Mouse (Mus musculus): Measurements from ENCODE around the gene Tgm2.
A peak's percentile ranks its signal among the peaks of the same experiment; 100 is the strongest.

Tgm2 gene

DNA sequence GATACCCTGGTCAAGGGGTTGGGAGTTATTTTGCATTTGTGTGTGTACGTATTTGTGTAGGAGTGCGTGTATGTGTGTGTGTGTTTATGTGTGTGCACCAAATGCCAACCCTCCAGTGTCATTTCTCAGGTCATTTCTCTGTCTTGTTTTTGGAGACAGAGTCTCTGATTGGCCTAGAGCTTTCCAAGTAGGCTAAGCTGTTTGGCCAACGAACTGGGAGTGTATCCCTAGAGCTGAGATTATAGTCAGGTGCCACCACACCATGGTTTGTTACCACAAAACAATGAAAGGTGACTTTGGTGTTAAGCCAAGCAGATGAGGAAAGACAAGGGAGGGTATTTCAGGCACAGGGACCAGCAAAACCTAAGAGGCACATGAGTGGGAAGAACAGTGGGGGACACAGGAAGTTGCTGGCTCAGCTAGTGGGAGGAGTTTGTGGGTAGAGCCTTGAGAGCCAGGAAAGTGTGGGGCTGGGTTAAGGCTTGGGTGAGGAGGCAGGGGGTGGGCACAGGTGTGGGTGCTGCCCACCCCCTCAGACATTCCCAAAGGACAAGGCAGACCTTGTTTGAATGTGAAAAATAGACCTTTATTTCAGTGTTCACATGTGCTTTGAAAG, 30.3 kb downstream of the Tgm2 start:
- DNase-seq (ENCODE audit: low read depth, low spot score), result no peak

DNA sequence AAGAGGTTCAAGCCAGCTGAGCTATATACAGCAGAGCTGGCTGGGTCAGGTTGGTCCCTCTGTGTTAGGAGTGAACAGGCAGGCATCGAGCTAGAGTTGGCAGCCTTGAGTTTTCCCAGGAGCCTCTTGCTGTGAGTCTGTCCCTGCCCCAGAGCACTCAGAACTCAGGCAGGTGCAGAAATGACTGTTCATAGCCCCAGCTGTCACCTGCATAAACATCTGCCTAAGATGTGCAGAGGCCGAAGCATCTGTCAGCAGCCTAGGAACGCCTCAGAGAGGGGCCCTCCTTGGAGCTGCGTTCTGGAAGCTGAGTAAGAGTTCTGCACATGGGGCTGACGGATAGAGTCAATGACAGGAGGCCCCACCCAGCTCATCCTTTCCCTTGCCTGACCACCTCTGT, 31.3 kb downstream of the Tgm2 start:
- no peak for DNase-seq (ENCODE audit: low read depth, low spot score)

DNA sequence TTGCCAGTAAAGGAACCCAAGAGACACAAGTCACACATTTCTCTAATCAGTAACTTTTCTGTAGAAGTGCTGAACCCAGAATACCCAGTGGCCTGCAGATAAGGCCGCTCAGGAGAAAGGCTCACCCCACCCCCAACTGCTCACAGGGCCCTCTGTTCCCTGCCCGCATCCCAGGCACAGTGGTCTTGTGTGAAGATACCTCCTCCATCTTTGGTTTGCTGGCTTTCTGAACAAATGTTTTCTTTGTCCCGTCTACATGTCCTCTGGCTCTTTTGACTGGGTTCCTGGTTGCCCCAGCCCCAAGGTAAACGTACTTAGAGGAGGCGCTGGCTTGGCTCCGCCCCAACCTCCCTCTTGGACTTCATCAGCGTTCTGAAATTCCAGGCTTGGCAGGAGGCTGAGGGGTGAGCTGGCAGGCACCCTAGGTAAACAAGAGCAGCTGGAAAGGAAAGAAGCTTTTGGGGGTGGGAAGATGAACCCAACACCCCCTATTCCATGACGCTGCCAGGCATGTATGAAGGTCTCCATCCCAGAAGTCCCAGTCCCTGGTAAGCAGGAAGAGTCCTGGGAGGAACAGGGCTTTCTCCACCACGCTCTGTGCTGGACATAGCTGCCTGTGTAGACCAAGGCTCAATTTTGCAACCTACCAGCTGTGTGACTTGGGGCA, 32.5 kb downstream of the Tgm2 start:
- DNase-seq (ENCODE audit: low read depth, low spot score), result no peak

DNA sequence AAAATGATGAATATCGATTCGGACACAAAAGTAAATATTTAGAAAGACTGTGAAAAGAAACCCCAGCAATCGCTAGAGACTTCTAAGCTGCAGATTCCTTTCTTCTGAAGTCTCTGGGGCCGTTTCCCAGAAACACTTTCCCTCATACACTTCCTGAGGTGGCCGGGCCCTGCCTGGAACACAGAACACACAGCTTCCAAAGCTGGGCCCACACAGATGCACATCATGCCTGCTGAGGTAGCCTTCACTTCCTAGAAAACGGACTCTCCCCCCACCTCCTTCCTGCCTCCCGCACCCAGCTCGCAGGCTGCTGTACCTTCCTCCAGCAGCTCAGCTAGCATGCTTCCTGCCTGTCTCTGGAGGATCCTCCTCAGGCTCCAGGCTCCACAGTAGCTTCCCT, 36.7 kb downstream of the Tgm2 start:
- DNase-seq (ENCODE audit: low read depth, low spot score), result no peak

DNA sequence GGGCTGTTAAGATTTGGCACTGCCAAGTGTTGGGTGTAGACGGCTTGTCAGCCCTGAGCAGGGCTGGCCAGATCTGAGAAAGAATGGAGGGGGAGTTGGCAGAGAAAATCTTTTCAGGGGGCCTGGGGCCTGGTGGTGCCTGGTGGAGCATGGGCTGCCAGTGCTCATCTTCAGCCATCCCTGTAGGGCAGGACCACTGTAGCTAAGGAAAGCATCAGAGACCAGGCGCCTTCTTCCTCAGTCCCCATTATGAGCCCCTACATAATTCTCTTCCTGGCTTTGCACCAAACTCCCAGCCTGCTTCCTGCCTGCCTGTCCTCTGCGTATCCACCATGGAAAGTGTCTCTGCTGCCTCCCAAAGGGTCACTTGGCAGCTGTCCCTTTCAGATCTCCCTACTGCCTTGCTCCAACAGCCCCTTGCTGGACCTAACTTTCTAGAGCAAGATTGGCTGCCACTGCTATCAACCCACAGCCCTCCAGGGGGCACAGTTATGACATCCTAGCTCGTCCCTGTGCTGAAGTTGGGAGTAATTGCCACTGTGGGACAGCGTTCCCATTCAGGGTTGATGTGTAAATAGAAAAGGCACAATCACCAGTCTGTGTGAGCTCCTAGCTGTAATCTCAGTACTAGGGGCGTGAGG, 39.2 kb downstream of the Tgm2 start:
- DNase-seq (ENCODE audit: low read depth, low spot score), result peak; percentile 46

DNA sequence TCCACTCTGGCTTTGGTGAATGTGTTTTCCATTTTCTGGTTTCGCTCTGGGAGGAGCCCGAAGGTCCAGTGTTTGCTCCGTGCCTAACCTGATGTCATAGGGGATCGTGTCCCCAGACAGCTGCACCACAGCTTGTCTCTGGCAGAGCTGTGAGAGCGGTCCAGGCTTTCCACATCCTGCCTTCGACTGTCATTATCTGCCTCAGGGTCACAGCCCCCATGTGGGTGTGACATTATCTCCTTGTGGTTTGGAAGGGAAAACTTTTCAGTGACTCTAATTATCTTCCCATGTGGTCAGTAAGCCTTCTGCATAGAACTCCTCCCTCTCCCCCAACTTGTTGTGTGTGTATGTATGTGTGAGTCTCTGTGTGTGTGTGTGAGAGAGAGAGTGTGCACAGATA, 40.6 kb downstream of the Tgm2 start:
- no peak for DNase-seq (ENCODE audit: low read depth, low spot score)

DNA sequence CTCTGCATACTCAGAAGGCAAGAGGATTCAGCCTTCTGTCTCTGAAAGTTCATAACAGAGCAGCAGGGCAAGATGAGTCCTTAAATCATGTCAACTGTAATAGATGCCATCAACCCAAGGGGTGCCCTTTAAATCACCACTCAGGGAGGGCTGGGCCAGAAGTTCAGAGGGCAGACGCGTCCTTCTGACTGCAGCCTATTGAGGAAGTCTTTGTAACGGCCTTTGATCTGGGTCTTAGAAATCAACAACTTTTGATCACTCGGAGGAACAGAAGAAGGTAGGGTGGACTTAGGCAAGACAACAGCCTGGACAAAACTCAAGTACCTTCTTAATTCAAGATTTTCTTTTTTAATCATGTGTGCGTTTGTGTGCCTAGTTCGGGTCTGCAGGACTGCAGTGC, 41.3 kb downstream of the Tgm2 start:
- DNase-seq (ENCODE audit: low read depth, low spot score), result no peak

DNA sequence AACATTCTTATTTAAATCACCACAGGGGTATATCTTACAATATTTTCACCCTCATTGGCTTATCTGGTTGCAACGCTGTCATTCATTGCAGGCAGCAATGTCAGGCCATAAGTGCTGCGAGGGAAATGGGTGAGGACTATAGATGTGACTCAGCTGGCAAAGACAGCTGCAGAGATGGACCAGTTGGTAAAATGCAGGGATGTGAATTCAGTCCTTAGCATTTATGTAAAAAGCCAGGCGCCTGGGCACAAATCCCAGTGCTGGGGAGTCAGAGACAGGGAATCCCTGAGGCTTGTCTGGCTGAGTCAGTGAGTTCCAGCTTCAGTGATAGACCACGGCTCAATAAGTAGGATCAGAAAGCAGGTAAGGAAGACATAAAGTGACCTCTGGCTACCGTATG, 44.5 kb downstream of the Tgm2 start:
- DNase-seq (ENCODE audit: low read depth, low spot score), result no peak

DNA sequence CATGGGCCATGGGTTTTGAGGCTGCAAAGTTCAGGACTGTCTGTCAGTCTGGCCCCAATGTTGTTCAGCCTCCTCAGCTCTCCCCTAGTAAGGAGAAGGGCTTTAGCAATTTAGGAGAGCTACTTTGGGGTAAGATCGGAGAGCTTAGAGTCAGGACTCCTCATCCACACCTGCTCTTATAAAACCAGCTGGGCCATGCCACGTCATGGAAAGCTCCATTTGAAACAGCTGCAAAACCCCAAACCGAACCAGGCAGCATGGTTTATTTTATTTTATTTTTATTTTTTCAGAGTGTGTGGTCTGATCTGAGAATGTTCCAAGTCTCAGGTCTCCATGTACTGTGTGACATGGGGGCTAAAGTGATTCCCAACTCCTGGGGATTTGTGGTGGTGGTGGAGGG, 46.7 kb downstream of the Tgm2 start:
- DNase-seq (ENCODE audit: low read depth, low spot score), result no peak

DNA sequence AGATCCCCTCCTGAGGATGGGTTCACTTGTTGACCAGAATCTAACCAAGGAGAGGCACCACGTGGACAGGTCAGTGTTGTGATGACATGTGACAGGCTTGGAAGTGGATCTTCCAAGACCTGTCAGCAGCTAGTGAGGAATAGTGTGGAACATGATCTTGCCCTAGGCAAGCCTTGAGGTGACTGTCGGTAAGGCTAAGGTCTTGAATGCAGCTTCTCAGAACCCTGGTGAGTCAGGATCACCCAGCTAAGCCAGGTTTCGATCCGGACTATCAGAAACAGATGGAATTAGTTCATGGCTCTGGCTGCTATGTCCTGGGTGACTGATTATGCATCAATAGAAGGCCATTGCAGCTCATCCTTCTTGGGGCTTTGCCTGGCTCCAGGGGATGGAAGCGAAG, 47.5 kb downstream of the Tgm2 start:
- DNase-seq (ENCODE audit: low read depth, low spot score), result no peak

DNA sequence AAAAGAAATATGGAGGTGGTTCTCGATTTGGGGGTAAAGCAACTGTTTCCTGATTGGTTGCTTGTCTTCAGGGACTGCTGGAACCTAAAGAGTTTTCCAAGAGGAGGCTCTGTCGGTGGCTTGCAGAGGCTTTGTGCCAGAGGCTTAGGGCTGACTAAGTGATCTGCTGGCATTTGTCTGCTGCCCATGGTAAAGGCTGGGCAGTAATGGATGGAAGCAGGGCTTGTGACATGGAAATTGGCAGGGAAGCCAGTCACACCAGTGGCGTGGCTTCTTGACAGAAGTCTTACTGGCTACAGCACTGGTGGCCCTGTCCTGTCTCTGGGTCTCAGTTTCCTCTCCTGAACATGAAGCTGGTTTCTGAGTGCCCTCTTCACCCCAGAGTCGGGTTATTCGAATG, 49.2 kb downstream of the Tgm2 start:
- DNase-seq (ENCODE audit: low read depth, low spot score), result no peak

DNA sequence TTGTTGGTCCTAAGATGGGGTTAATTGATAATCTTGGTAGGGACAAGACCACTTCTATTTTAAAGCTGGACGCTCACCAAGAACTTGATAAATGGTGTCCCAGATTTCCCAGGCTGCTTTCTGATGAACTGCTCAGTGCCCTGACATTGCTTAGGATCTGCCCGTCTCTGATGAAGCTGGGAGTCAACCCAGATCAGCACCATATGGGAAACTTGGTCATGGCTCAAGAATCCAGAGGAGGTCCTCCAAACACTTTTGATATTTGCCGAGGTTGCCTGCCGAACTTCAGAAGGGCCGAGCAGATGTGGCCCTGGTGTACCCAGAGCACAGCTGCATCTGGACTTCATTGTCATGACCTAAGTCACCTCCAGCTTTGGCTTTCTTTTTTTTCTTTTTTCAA, 51.4 kb downstream of the Tgm2 start:
- no peak for DNase-seq (ENCODE audit: low read depth, low spot score)

DNA sequence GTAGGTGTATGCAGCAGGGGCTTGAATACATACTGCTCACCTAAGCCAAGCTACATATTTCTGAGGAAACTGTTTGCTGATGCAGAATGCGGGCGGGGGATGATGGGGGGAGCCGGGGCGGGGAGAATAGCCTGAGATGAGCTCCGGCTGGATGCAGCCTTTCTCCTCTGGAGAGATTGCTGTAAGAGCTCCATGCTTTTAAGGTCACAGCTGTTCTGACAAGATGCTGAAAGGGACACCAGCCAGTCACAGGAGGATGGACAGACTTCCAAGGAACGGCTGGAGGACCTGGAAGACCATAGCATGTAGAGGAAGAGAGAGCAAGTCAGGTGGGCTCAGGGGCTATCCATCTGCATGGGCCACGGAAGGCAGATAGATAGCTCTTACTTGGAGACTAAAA, 51.9 kb downstream of the Tgm2 start:
- DNase-seq (ENCODE audit: low read depth, low spot score), result no peak

DNA sequence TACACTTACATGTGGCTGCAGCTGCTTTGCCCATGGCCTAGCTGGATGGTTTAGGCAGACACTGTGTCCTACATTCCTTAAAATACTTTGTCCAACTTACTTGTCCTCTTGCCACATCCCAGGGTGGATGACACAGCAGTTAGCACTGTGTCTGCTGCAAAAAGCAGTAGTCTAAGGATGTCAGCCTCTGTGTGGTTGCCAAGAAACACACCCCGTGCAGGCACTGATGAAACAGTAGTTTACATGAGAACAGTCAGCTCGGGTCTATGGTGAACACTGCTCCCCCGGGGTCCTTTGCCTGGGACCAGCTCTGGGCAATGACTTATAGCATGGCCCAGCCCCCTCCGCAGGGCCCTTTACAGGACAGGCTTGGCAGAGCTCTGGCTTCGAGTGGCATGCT, 52.9 kb downstream of the Tgm2 start:
- DNase-seq (ENCODE audit: low read depth, low spot score), result no peak

DNA sequence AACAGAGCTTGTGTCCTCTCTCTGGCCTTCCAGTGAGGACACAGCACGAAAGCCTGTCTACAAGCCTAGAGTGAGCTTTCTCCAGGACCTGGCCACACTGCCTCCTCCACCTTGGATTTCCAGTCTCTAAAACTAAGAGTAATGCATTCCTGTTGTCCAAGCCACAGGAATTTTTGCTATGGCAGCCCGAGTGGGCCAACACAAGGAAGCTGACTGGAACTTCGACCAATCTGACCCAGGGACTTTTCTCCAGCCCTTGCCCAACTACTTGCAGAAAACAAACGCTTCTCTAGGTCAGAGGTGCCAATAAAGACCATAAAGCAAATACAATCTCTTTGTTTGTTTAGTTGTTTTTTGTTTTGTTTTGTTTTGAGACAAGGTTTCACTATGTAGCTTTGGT, 56.1 kb downstream of the Tgm2 start:
- DNase-seq (ENCODE audit: low read depth, low spot score), result no peak

DNA sequence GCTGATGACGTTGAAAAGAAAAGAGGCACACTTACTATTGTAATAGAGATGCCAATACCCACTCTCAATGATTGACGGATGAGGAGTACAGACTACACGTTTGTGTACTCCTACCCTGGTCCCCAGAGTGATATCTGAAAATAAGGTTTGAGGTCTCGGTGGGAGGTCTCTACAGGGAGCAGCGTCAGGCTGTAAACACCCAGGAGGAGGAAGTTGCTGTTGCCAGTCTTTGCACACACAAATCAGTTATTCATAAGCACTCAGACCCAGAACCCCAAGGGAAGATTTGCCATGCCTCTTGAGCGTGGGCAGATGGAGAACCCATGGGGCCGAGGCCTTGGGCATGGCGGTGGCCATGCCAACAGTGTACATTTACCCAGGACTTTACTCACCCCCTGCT, 61.8 kb downstream of the Tgm2 start:
- DNase-seq (ENCODE audit: low read depth, low spot score), result no peak

DNA sequence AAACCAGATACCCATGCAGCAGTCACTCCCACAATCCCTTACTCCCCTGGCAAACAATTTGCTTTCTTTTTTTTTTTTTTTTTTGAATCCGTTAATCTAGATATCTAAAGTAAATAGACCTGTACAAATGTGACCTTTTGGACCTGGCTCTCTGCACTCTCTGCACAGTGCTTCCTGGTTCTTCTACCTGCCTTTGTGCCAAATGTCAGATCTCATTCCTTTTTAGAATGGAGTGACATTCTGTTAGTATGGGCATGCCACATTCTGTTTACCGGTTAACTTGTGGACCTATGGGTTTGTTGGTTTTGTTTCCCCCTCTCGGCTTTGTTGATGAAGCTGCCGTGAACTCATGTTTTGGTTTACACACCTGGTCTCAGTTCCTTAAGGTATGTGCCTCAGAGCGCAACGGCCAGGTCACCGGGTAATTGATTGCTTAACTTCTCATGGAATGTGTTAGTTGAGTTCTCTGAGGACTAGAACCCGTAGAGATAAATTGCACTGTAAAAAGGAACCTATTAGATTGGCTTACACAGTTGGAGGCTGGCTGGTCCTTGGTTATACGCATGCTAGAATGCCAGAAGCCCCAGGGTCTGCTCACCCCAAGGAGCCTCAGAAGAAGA, 65.5 kb downstream of the Tgm2 start:
- DNase-seq (ENCODE audit: low read depth, low spot score), result no peak

DNA sequence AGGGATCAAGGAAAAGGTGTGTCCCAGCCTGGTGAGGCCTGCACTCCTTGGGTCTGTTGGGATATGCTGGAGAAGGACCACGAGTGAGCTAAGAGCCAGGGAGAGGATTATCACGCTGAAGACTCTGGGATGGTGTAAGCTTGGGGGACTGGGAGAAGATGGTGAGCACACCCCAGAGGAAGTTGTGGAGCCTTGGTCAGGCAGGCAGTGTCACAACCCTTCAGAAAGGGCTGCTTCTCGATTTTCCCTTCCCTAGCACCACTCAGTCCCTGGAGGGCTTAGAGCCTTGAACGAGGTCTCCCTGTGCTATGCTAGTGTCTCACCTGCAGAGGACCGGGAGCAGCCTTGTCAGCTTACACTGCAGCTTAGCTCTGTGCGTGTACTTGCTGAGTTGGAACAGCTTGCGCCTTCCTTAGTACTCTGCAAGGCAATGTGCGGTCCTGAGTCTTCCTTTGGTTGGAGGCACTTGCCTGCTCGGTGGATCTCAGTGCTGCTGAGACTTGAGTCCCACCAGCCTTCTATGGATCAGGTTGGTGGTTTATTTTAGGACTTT, 66.3 kb downstream of the Tgm2 start:
- DNase-seq (ENCODE audit: low read depth, low spot score), result peak; percentile 55

DNA sequence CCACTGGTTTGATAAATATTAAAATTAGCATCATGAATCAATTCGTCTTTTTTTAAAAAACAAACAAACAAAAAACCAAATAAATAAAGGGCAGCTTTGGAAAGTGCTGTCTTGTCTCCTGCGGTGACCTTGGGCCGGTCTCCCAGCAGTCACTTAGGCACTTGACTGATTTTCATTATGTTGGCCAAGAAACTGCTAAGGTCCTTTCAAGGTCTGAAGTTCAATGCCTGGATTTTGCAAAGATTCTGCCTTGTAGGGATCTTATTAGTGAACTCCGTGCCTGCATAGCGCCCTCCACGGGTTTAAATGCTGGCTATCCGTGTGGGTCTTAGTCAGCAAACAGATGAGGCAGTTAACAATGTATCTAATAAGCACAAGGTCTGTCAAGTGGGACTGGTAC, 67.3 kb downstream of the Tgm2 start:
- DNase-seq (ENCODE audit: low read depth, low spot score), result no peak

DNA sequence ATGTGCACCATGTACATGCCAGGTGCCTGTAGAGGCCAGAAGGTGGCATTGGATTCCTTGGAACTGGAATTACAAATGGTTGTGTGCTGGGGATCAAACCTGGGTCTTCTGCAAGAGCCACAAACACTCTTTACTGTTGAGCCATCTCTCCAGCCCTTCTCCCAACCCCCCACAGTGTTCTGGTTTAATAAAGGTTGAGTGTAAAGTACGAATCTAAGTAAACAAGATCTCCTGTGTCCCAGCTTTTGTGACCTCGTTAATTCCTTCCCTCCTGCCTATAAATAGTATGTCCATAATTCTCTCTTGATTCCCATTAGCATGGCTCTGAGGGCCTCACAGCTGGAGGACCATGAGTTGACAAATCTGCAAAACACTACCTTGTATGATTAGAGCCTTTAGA, 68.3 kb downstream of the Tgm2 start:
- no peak for DNase-seq (ENCODE audit: low read depth, low spot score)

DNA sequence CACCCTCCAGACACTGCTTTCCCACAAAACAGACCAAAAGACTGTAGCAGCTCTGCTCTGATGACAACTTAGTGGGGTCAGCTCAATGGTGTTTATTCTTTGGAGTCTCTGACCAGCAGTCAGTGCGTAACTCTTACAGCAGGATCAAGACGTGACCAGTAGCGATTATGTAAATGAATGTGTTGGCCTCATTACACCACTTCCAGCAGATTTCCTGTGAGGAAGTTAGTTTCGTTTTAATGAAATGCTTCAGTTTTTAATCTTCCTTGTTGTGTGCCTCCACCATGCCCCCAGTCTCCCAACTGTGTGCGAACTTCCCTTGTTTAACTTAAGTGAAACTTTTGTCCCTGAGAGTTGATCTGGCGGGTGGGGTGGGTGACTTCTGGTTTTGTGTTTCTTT, 69.5 kb downstream of the Tgm2 start:
- DNase-seq (ENCODE audit: low read depth, low spot score), result no peak

DNA sequence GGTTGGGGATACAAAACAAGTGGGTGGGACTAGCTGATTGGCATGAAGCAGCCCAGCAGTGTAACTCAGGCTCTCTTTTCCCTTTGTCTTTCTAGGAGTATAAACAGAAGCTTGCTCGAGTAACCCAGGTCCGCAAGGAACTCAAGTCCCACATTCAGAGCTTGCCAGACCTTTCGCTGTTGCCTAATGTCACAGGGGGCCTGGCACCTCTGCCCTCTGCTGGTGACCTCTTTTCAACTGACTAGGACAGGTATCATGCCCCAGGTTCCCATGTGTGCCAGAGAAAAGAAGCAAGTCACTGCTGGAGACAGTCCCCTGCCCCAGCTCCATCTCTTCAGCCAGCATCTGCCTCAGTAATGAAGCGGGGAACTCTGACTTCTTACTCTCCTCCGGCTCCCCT, 71.4 kb downstream of the Tgm2 start:
- DNase-seq (ENCODE audit: low read depth, low spot score), result no peak

DNA sequence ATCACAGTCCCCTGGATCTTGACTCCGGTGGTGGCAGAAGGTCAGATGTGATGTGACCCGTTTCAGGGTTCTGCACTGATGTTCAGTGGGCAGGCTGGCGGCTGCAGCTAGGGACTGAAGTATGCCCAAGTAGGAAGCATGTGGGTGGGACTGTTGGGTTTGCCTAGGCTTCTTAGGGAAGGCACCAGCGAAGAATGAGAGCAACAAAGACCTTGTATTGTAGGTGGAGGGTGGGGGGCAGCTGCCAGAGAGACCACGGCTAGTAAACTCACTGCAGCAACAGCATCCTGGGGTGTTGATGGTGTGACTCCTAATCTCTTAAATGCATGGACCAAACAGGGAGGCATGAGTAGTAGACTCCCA, 74.6 kb downstream of the Tgm2 start:
- no peak for DNase-seq (ENCODE audit: low read depth, low spot score)
